25 mouse cellular contexts compared by ENCODE assay signal in the genomic region with DNA sequence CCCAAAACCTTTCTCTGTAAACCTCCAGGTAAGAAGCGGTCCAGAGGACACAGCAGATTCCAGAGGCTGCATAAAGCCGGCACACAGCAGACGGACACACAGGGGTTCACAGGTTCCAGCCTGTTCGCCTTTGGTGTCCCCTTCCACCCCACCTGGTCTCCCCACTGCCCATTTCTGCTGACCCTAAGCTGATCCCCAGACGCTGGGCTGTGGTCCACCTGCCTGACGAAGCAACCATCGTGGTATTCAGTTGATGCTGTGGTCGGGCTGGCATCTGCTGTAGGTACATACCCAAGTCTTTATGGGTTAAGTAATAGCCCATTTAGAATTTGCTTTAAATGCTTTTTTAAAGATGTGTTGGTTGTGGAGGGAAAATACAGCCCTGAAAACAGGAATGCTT.
DNase-seq lines count a peak whose midpoint lies in the region; ATAC-seq and TF ChIP-seq lines count a peak whose summit lies in the region.
"Had no signal": no experiment of that assay in that cellular context is flagged by ENCODE, and none has a peak within 500 bp of the region (broad histone marks: within the 10 kb centered on the region; RNA-seq: fewer than 3 reads in every experiment).

No protein-coding gene starts in this region.

- H3K4me3 ChIP-seq in heart, adult 2 months: no peak overlapping the region
- H3K4me3 ChIP-seq in kidney, embryonic 16.5 days (ENCODE audit: low read length): no peak overlapping the region
- H3K4me3 ChIP-seq in embryonic facial prominence, embryonic 15.5 days (replicated peaks): no peak overlapping the region
- no peak overlapping the region for H3K4me3 ChIP-seq in myocyte
- H3K4me3 ChIP-seq: forebrain, embryonic 12.5 days; intestine, embryonic 15.5 days; layer of hippocampus, adult 2 months; liver, embryonic 15.5 days; neural tube, embryonic 15.5 days; stomach, embryonic 15.5 days had no signal

- H3K9ac ChIP-seq in heart, adult 2 months (ENCODE audit: low read depth, low read length): no peak overlapping the region
- no peak overlapping the region for H3K9ac ChIP-seq in kidney, embryonic 16.5 days (replicated peaks; ENCODE audit: low read length)
- H3K9ac ChIP-seq in embryonic facial prominence, embryonic 15.5 days: no peak overlapping the region
- H3K9ac ChIP-seq: forebrain, embryonic 12.5 days; forebrain, postnatal 0 days; intestine, embryonic 15.5 days; liver, embryonic 15.5 days; lung, embryonic 14.5 days; neural tube, embryonic 15.5 days; stomach, embryonic 15.5 days had no signal

- peaks cover 20% of the 10 kb centered on the region for H3K9me3 ChIP-seq in kidney, embryonic 16.5 days (ENCODE audit: low read length)
- no peaks in the 10 kb centered on the region for H3K9me3 ChIP-seq in embryonic facial prominence, embryonic 15.5 days (replicated peaks)
- H3K9me3 ChIP-seq: forebrain, embryonic 12.5 days; intestine, embryonic 15.5 days; liver, embryonic 15.5 days; stomach, embryonic 15.5 days had no signal

- no peak for TF ChIP-seq CTCF in heart, adult 2 months (IDR thresholded peaks at IDR 0.05)

- no peaks in the 10 kb centered on the region for H3K36me3 ChIP-seq in heart, adult 2 months (ENCODE audit: control insufficient read depth, insufficient read depth, low read length)
- no peaks in the 10 kb centered on the region for H3K36me3 ChIP-seq in kidney, embryonic 16.5 days (ENCODE audit: insufficient read depth, low read length)
- H3K36me3 ChIP-seq in embryonic facial prominence, embryonic 15.5 days: no peaks in the 10 kb centered on the region
- H3K36me3 ChIP-seq in myocyte (ENCODE audit: control insufficient read depth, insufficient read depth): no peaks in the 10 kb centered on the region
- H3K36me3 ChIP-seq: forebrain, embryonic 12.5 days; intestine, embryonic 15.5 days; liver, embryonic 15.5 days; neural tube, embryonic 15.5 days; stomach, embryonic 15.5 days had no signal

- no peaks in the 10 kb centered on the region for H3K27me3 ChIP-seq in heart, adult 2 months (ENCODE audit: control insufficient read depth, insufficient read depth, low read length)
- no peaks in the 10 kb centered on the region for H3K27me3 ChIP-seq in kidney, embryonic 16.5 days (ENCODE audit: insufficient read depth, low read length)
- H3K27me3 ChIP-seq in embryonic facial prominence, embryonic 15.5 days: no peaks in the 10 kb centered on the region
- no peaks in the 10 kb centered on the region for H3K27me3 ChIP-seq in myocyte (ENCODE audit: control insufficient read depth, insufficient read depth, insufficient read length)
- H3K27me3 ChIP-seq: forebrain, embryonic 12.5 days; intestine, embryonic 15.5 days; liver, embryonic 15.5 days; neural tube, embryonic 15.5 days; stomach, embryonic 15.5 days had no signal

- ATAC-seq in kidney, embryonic 16.5 days (ENCODE audit: low FRiP score, low TSS enrichment): no peak
- ATAC-seq in embryonic facial prominence, embryonic 15.5 days (ENCODE audit: insufficient number of reproducible peaks, low FRiP score, low TSS enrichment, low read depth): no peak
- ATAC-seq: CD4-positive, CD25-positive, alpha-beta regulatory T cell, adult 4 months; forebrain, postnatal 0 days; hindbrain, postnatal 0 days; intestine, embryonic 15.5 days had no signal

- no peak overlapping the region for H3K4me2 ChIP-seq in kidney, embryonic 16.5 days (replicated peaks; ENCODE audit: low read depth, low read length)
- peak overlapping the region; percentile 12; the same call in 1 of the 2 replicates for H3K4me2 ChIP-seq in embryonic facial prominence, embryonic 15.5 days (replicated peaks)
- H3K4me2 ChIP-seq in myocyte (ENCODE audit: low read depth): peak overlapping the region; percentile 69
- H3K4me2 ChIP-seq: forebrain, embryonic 12.5 days; intestine, embryonic 15.5 days; liver, embryonic 15.5 days; lung, embryonic 14.5 days; neural tube, embryonic 15.5 days; stomach, embryonic 15.5 days had no signal

- H3K27ac ChIP-seq in heart, adult 2 months: peak overlapping the region; percentile 73
- H3K27ac ChIP-seq in kidney, embryonic 16.5 days (ENCODE audit: low read length): peak overlapping the region; percentile 80; the same call in 1 of the 2 replicates
- peak overlapping the region; percentile 86 for H3K27ac ChIP-seq in embryonic facial prominence, embryonic 15.5 days (replicated peaks)
- H3K27ac ChIP-seq: forebrain, embryonic 12.5 days; hindbrain, postnatal 0 days; intestine, embryonic 15.5 days; layer of hippocampus, adult 2 months; liver, embryonic 15.5 days; neural tube, embryonic 15.5 days; stomach, embryonic 15.5 days had no signal

- peaks cover 1% of the 10 kb centered on the region for H3K4me1 ChIP-seq in heart, adult 2 months (ENCODE audit: control insufficient read depth, insufficient read depth, low read length)
- H3K4me1 ChIP-seq in kidney, embryonic 16.5 days (ENCODE audit: insufficient read depth, low read length): peaks cover 16% of the 10 kb centered on the region
- peaks cover 29% of the 10 kb centered on the region for H3K4me1 ChIP-seq in embryonic facial prominence, embryonic 15.5 days

- intact Hi-C loops in heart, adult 2 months (cut with DNase I): loop anchor here (2.0 kb wide), 1 partner anchor 62 kb away; no protein-coding TSS in a partner anchor

- no peak overlapping the region for H3ac ChIP-seq in myocyte (ENCODE audit: control insufficient read depth, insufficient read length)

- H3K79me2 ChIP-seq in heart, adult 2 months (replicated peaks; ENCODE audit: control insufficient read depth, insufficient read depth, low read length): no peaks in the 10 kb centered on the region
- H3K79me2 ChIP-seq in myocyte (ENCODE audit: control insufficient read depth, insufficient read depth): no peaks in the 10 kb centered on the region

- TF ChIP-seq EP300 in heart, adult 2 months (IDR thresholded peaks at IDR 0.05; ENCODE audit: insufficient read depth, low read depth, low read length): no peak

- TF ChIP-seq POLR2A in heart, adult 2 months (IDR thresholded peaks at IDR 0.05; ENCODE audit: insufficient read depth, low read depth, low read length): no peak
- TF ChIP-seq POLR2A in myocyte (IDR thresholded peaks at IDR 0.05; ENCODE audit: insufficient read length, low read depth): no peak

- no peak for DNase-seq in heart, adult 2 months
- no peak for DNase-seq in heart, adult 8-10 months (ENCODE audit: low spot score)
- no peak for DNase-seq in kidney, adult 11 months
- no peak for DNase-seq in c-Kit-positive CD71-positive TER-119-positive erythroid progenitor cells, embryonic 14.5 days (ENCODE audit: low spot score)
- DNase-seq: cerebellum, adult 2 months; cerebellum, postnatal 14 days; forebrain, postnatal 0 days; gastrocnemius, postnatal 10 days; heart, postnatal 14 days; kidney, adult 9 months; lung, postnatal 14 days; midbrain, embryonic 14.5 days; right cerebral cortex, postnatal 25 days had no signal

- WGBS in heart, adult 2 months: 98% methylated on average over 8 of the region's 8 CpGs
- 87% methylated on average over 8 of the region's 8 CpGs for WGBS in kidney, embryonic 16.5 days
- 85% methylated on average over 8 of the region's 8 CpGs for WGBS in embryonic facial prominence, embryonic 15.5 days

TF ChIP-seq in myocyte, 11 proteins besides CTCF, POLR2A, EP300 and RAD21:
- TF ChIP-seq MAX (IDR thresholded peaks at IDR 0.05; ENCODE audit: low read depth) (no peak), TCF12 (IDR thresholded peaks at IDR 0.05; ENCODE audit: insufficient read depth, poor library complexity, severe bottlenecking) (no peak), USF1 (IDR thresholded peaks at IDR 0.05; ENCODE audit: low read depth) (no peak), MYOD1 (IDR thresholded peaks at IDR 0.05; ENCODE audit: control insufficient read depth in 1 of 3, insufficient read length in 2 of 3, low read depth in 2 of 3) (no peak), SRF (IDR thresholded peaks at IDR 0.05; ENCODE audit: control insufficient read depth, insufficient read length, low read depth) (no peak), MYOG (IDR thresholded peaks at IDR 0.05; ENCODE audit: control insufficient read depth in 1 of 3, insufficient read depth in 1 of 3, insufficient read length in 2 of 3, low read depth in 2 of 3) (no peak), E2F4 (IDR thresholded peaks at IDR 0.05; ENCODE audit: insufficient read depth) (no peak), TCF3 (IDR thresholded peaks at IDR 0.05; ENCODE audit: insufficient read length, low read depth) (no peak), REST (IDR thresholded peaks at IDR 0.05; ENCODE audit: insufficient read depth, insufficient read length) (no peak), CEBPB (IDR thresholded peaks at IDR 0.05; ENCODE audit: insufficient read depth, poor library complexity, severe bottlenecking) (no peak), POLR2AphosphoS2 (IDR thresholded peaks at IDR 0.05; ENCODE audit: insufficient read length, low read depth) (no peak)
